Mouse (Mus musculus): ENCODE data around the gene Zfp967. TPM values are rescaled to one million over a fixed set of nuclear protein-coding genes. Genes with fewer than 3 reads are reported as not detected.

Zfp967 gene
- not detected in 2 replicates for polyA plus RNA-seq (2012; rRNA removed)

GRCm38 (mm10) chr2:176520756-176521155 lies at the start of gene Zfp967:
Zfp967 (plus strand) TSS chr2:176521056.

GRCm38 (mm10) chr2:176486683-176487082 lies 34.2 kb upstream of the Zfp967 start, which contains the start of gene Gm14434:
Gm14434 (minus strand) TSS chr2:176486783.

Other genes starting within 250 kb of the Zfp967 start
- gene Gm11009, start 201.6 kb upstream of the Zfp967 start, polyA plus RNA-seq (2012; rRNA removed), result not detected in 2 replicates
- 3.3 and 3.4 TPM in 2 replicates for gene Gm14435, start 97.5 kb upstream of the Zfp967 start, polyA plus RNA-seq (2012; rRNA removed)
- 17.9 and 22.1 TPM in 2 replicates for gene Gm14434, start 34.3 kb upstream of the Zfp967 start, polyA plus RNA-seq (2012; rRNA removed)
- 10.5 and 13.1 TPM in 2 replicates for gene Gm14308, start 115.3 kb downstream of the Zfp967 start, polyA plus RNA-seq (2012; rRNA removed)
- gene Zfp973, start 149.5 kb downstream of the Zfp967 start, polyA plus RNA-seq (2012; rRNA removed), result 9.9 and 10.0 TPM in 2 replicates
- gene Gm14305, start 187.3 kb downstream of the Zfp967 start, polyA plus RNA-seq (2012; rRNA removed), result 32.5 and 35.5 TPM in 2 replicates